ENCODE assay signal across 9 mouse cellular contexts in genomic region chr2:75763252-75763651, GRCm38 (mm10). TPM values are rescaled to one million over a fixed set of nuclear protein-coding genes. Genes with fewer than 3 reads are reported as not detected.
A peak's percentile ranks its signal among the peaks of the same experiment; 100 is the strongest.
DNase-seq lines count a peak whose midpoint lies in the region.
"Had no signal": no experiment of that assay in that cellular context is flagged by ENCODE, and none has a peak within 500 bp of the region (broad histone marks: within the 10 kb centered on the region; RNA-seq: fewer than 3 reads in every experiment).

No protein-coding gene starts in this region.

- H3K27ac ChIP-seq in midbrain, embryonic 10.5 days (replicated peaks), result no peak overlapping the region

- no peaks in the 10 kb centered on the region for H3K9me3 ChIP-seq in midbrain, embryonic 10.5 days (replicated peaks)

- H3K36me3 ChIP-seq in midbrain, embryonic 10.5 days, result no peaks in the 10 kb centered on the region

- DNase-seq in spleen, postnatal 36 days (ENCODE audit: low spot score in 2 of 2), result peak; percentile 31 to 32
- DNase-seq in spleen, postnatal 10 days (ENCODE audit: low spot score in 2 of 2), result no peak
- DNase-seq in heart, postnatal 10 days, result peak; percentile 54 to 61
- peak; percentile 89 to 92 for DNase-seq in lung, adult 18-20 months
- DNase-seq in thymus, postnatal 14 days, result peak; percentile 16
- DNase-seq in left cerebral cortex, postnatal 36 days (ENCODE audit: low spot score in 2 of 2), result no peak
- DNase-seq in midbrain, embryonic 10.5 days (ENCODE audit: low spot score), result no peak
- no peak for DNase-seq in Muller cell, postnatal 12 days (ENCODE audit: inconsistent ontology term)
- DNase-seq: right cerebral cortex, postnatal 4 days had no signal

- H3K4me3 ChIP-seq in midbrain, embryonic 10.5 days, result no peak overlapping the region

- peaks cover 24% of the 10 kb centered on the region for H3K4me1 ChIP-seq in midbrain, embryonic 10.5 days

- 73% methylated on average over 3 of the region's 3 CpGs for WGBS in midbrain, embryonic 10.5 days

- no peaks in the 10 kb centered on the region for H3K27me3 ChIP-seq in midbrain, embryonic 10.5 days (ENCODE audit: low read depth, poor library complexity, severe bottlenecking)

- intact Hi-C loops in heart, postnatal 10 days (cut with DNase I), result no loop called here
- intact Hi-C loops in left cerebral cortex, postnatal 36 days (cut with DNase I), result no loop called here

RNA-seq across cellular contexts. Expression of gene Nfe2l2, which starts 58.8 kb away (rescaled TPM):
- 10 to 100 TPM; 63.5 to 64.6 TPM for total RNA-seq in heart, postnatal 10 days (2021)
- 10 to 100 TPM; 11.7 to 12.3 TPM for total RNA-seq in left cerebral cortex, postnatal 36 days (2021)
- 25.8 and 27.7 TPM in 2 replicates for polyA plus RNA-seq in midbrain, embryonic 10.5 days (2016; fragmentation: Nextera tagmentation; extraction: Ambion mirVana)

Comparison
In these comparisons a context has a peak if more than half of its experiments do, and no peak if none do; other contexts are left out.
1. DNase-seq: peak in spleen, postnatal 36 days (2 of 2), heart, postnatal 10 days (2 of 2), lung, adult 18-20 months (2 of 2) and thymus, postnatal 14 days (single experiment); none in spleen, postnatal 10 days (0 of 2), left cerebral cortex, postnatal 36 days (0 of 2), midbrain, embryonic 10.5 days (single experiment) and Muller cell, postnatal 12 days (single experiment).
2. RNA of gene Nfe2l2, which starts 58.8 kb away (total RNA-seq): 63.5 to 64.6 TPM in heart, postnatal 10 days; 11.7 to 12.3 TPM in left cerebral cortex, postnatal 36 days; every median in the first group is over 4 times any median in the second.